Mouse (Mus musculus) lung, embryonic 14.5 days (tissue): ENCODE measurements at regions not wholly inside any gene's neighbourhood (a gene's known extent, or its start where the extent isn't known, plus 50 kb on each side); places are given as distances from the start of the nearest gene placed in this dataset.

ENCODE experiments used
- ATAC-seq: fragments of 200-750 bp; cut with Nextera tagmentation; 2 replicates; pipeline ENCODE4 v1.8.0; 2017; ENCODE audit warnings: mild to moderate bottlenecking, moderate TSS enrichment, moderate library complexity; ENCODE audit not compliant: insufficient read depth
- DNase-seq: peaks from one replicate; pipeline ENCODE4 v3.0.0-alpha.2; 2015
- H3K27ac ChIP-seq: fragments of 300-500 bp; sonication (generic); 2 replicates; pipeline ENCODE4 v1.5.1; 2014; ENCODE audit warnings: low read depth, mild to moderate bottlenecking, moderate library complexity
- H3K27me3 ChIP-seq: fragments of 300-500 bp; sonication (generic); 2 replicates; pipeline ENCODE4 v1.6.1; 2014; ENCODE audit warnings: low read length, control low read depth; ENCODE audit not compliant: insufficient read depth
- H3K36me3 ChIP-seq: fragments of 300-500 bp; sonication (generic); 2 replicates; pipeline ENCODE4 v1.6.1; 2014; ENCODE audit warnings: control low read depth; ENCODE audit not compliant: insufficient read depth
- H3K4me1 ChIP-seq: fragments of 300-500 bp; sonication (generic); 2 replicates; pipeline ENCODE4 v1.6.1; 2014; ENCODE audit warnings: antibody characterized with exemption, control low read depth; ENCODE audit not compliant: insufficient read depth
- H3K4me2 ChIP-seq: fragments of 300-500 bp; sonication (generic); 2 replicates; pipeline ENCODE4 v1.6.1; 2014; ENCODE audit warnings: mild to moderate bottlenecking
- H3K4me3 ChIP-seq: fragments of 300-500 bp; sonication (generic); 2 replicates; pipeline ENCODE4 v1.5.1; 2014; ENCODE audit warnings: low read depth, low read length
- H3K9ac ChIP-seq: fragments of 300-500 bp; sonication (generic); 2 replicates; pipeline ENCODE4 v1.6.1; 2014
- H3K9me3 ChIP-seq: fragments of 300-500 bp; sonication (generic); 2 replicates; pipeline ENCODE4 v1.6.1; 2016; ENCODE audit warnings: low read depth, low read length, control low read depth
- CTCF ChIP-seq: IDR thresholded peaks from 2 replicates; pipeline ENCODE4 v1.5.1; 2016; ENCODE audit warnings: antibody characterized with exemption, low read depth
- WGBS: fragments of 180-500 bp; shearing (Covaris S2); extraction: QIAGEN DNeasy Blood & Tissue Kit; methylation state at CpG from one replicate; pipeline ENCODE4 v1.1.7; 2014; 5-methylcytosine and 5-hydroxymethylcytosine counted together

DNA sequence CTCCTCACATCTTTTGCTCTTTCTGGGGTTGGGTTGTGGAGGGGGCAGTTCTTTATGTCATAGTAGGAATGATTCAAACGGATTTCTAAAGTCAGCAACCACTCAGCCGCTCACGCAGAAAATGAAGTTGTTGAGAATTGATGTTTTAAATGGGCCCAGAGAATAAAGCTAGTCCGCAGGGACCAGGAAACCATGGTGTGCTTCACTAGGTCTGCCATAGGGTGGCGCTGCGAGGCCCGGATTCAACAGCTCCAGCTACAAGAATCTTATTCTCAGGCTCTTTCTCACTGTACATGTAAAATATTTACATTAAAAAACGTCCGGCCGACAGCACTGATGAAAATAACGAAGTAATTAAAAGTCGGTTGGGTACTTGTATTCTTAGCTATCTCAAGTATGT, 164.0 kb upstream of the Cep162 start:
- WGBS = 4% methylated on average over 12 of the region's 12 CpGs
- DNase-seq (peak; percentile 82), ATAC-seq (peak; percentile 38; the same call in 1 of the 2 replicates)
- TF ChIP-seq CTCF = peak; percentile 78
- no peak overlapping the region for H3K4me3 ChIP-seq
- H3K9me3 ChIP-seq = no peaks in the 10 kb centered on the region
- H3K4me1 ChIP-seq = no peaks in the 10 kb centered on the region
- no peak overlapping the region for H3K27ac ChIP-seq
- no peak overlapping the region for H3K4me2 ChIP-seq
- H3K9ac ChIP-seq = no peak overlapping the region
- H3K36me3 ChIP-seq = no peaks in the 10 kb centered on the region
- peaks cover 14% of the 10 kb centered on the region; the same call in 1 of the 2 replicates for H3K27me3 ChIP-seq

DNA sequence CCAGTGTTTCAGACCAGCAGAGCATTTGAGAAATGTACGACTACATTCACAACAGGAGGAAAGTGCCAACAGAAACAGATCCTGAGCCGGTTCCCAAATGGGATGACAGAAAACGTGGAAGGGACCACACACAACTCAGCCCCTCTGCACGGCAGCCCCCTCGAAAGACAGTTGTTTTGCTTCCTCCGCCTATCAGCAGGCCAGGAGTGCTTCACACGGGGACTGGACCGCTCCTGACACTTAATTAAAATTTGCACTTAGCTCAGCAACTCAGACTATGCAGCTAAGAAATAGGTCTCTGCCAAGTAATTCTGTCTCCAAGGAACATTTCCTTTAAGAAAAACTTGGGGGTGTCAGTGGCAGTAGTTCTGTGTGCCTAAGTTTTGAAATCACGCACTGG, 157.6 kb upstream of the Cep162 start:
- DNase-seq = peak; percentile 49
- TF ChIP-seq CTCF = no peak
- no peak overlapping the region for H3K27ac ChIP-seq
- ATAC-seq = peak; percentile 75
- H3K36me3 ChIP-seq = no peaks in the 10 kb centered on the region
- H3K4me2 ChIP-seq = no peak overlapping the region
- H3K9me3 ChIP-seq = no peaks in the 10 kb centered on the region
- 0 out of 2 replicates have a peak, but pooled peaks cover 2% of the 10 kb centered on the region for H3K27me3 ChIP-seq
- H3K4me3 ChIP-seq = no peak overlapping the region
- WGBS = 24% methylated on average over 9 of the region's 9 CpGs
- H3K9ac ChIP-seq = no peak overlapping the region
- H3K4me1 ChIP-seq = no peaks in the 10 kb centered on the region

DNA sequence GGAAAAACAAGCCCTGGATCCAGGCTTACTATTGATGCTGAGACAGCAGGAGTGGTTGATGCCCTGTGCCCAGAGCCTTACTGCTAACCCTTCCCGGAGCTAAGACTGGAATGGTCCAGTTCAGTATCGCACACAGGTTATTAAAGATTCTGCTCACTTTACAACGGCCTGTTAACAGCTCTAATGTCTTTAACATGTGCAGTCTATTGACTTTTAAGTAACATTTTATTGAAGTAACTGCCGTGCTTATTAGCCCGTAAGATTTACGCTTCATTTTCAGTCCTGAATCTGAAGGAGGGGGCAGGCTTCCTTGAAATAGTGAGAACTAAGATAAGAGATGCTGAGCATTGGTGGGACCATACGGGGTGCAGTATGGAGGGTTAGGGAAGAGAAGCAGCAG, 155.7 kb upstream of the Cep162 start:
- DNase-seq = no peak
- ATAC-seq = no peak
- Histone ChIP-seq H3K4me3 (no peak overlapping the region), H3K9me3 (no peaks in the 10 kb centered on the region), H3K9ac (no peak overlapping the region), H3K27me3 (no peaks in the 10 kb centered on the region), H3K36me3 (no peaks in the 10 kb centered on the region), H3K4me2 (no peak overlapping the region), H3K27ac (no peak overlapping the region), H3K4me1 (no peaks in the 10 kb centered on the region)
- WGBS = 73% methylated on average over 7 of the region's 7 CpGs
- TF ChIP-seq CTCF = no peak

- Histone ChIP-seq H3K4me3 (no peak overlapping the region), H3K4me2 (no peak overlapping the region), H3K27ac (no peak overlapping the region), H3K36me3 (no peaks in the 10 kb centered on the region), H3K27me3 (no peaks in the 10 kb centered on the region), H3K9ac (no peak overlapping the region), H3K9me3 (no peaks in the 10 kb centered on the region), H3K4me1 (no peaks in the 10 kb centered on the region)
- ATAC-seq (no peak), DNase-seq (no peak)
- no peak for TF ChIP-seq CTCF
- 90% methylated on average over 3 of the region's 3 CpGs for WGBS
Observed at GRCm38 (mm10) chr9:87409736-87410135, 154.4 kb upstream of the Cep162 start.

GRCm38 (mm10) chr9:87408805-87409204, 153.5 kb upstream of the Cep162 start:
- no peaks in the 10 kb centered on the region for H3K4me1 ChIP-seq
- DNase-seq (no peak), ATAC-seq (no peak)
- no peaks in the 10 kb centered on the region for H3K27me3 ChIP-seq
- no peaks in the 10 kb centered on the region for H3K9me3 ChIP-seq
- WGBS = 83% methylated on average over 8 of the region's 8 CpGs
- H3K4me2 ChIP-seq = no peak overlapping the region
- H3K36me3 ChIP-seq = no peaks in the 10 kb centered on the region
- H3K27ac ChIP-seq = no peak overlapping the region
- H3K4me3 ChIP-seq = no peak overlapping the region
- no peak for TF ChIP-seq CTCF
- H3K9ac ChIP-seq = no peak overlapping the region

- ATAC-seq (no peak), DNase-seq (no peak)
- Histone ChIP-seq H3K4me2 (no peak overlapping the region), H3K4me1 (no peaks in the 10 kb centered on the region), H3K4me3 (no peak overlapping the region), H3K27me3 (no peaks in the 10 kb centered on the region), H3K9me3 (no peaks in the 10 kb centered on the region), H3K27ac (no peak overlapping the region), H3K36me3 (no peaks in the 10 kb centered on the region), H3K9ac (no peak overlapping the region)
- 45% methylated on average over 12 of the region's 12 CpGs for WGBS
- no peak for TF ChIP-seq CTCF
Observed at GRCm38 (mm10) chr9:87406476-87406875, 151.1 kb upstream of the Cep162 start.

DNA sequence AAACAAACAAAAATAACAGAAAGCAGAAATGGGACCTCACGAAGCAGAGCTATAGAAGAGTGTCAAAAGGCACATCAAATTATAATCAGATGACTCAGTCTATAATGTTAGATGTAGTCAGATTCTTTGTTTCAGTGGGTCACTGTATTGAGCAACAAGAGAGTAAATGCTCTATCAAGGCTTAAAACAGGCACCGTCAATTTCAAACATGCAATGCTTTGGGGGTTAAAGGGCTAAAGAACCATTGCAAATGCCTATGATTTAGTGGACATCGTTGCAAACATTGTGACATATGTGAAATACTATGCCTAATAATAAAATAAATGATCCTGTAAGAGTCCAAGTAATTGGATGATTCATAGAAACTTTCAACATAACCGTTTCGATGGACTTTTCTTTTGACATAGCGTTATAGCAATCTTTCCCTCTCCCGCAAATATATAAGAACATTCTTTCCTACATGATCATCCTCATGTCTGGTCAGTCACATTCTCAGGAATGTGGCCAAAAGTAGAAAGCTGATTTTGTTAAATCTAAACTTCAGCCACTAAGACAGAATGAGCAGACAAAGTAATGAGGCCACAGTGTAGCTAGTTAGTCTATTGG, 149.9 kb upstream of the Cep162 start:
- DNase-seq (no peak), ATAC-seq (no peak)
- Histone ChIP-seq H3K36me3 (no peaks in the 10 kb centered on the region), H3K9ac (no peak overlapping the region), H3K27ac (no peak overlapping the region), H3K9me3 (no peaks in the 10 kb centered on the region), H3K27me3 (no peaks in the 10 kb centered on the region), H3K4me3 (no peak overlapping the region), H3K4me1 (no peaks in the 10 kb centered on the region), H3K4me2 (no peak overlapping the region)
- WGBS = 80% methylated on average over 7 of the region's 7 CpGs
- TF ChIP-seq CTCF = no peak

GRCm38 (mm10) chr9:87402010-87402409, 146.7 kb upstream of the Cep162 start:
- DNase-seq = no peak
- TF ChIP-seq CTCF = no peak
- H3K4me3 ChIP-seq = no peak overlapping the region
- ATAC-seq = no peak
- no peak overlapping the region for H3K27ac ChIP-seq
- H3K9me3 ChIP-seq = no peaks in the 10 kb centered on the region
- H3K4me1 ChIP-seq = no peaks in the 10 kb centered on the region
- H3K4me2 ChIP-seq = no peak overlapping the region
- H3K9ac ChIP-seq = no peak overlapping the region
- H3K36me3 ChIP-seq = no peaks in the 10 kb centered on the region
- WGBS = 78% methylated on average over 3 of the region's 3 CpGs
- no peaks in the 10 kb centered on the region for H3K27me3 ChIP-seq
